Mouse (Mus musculus) C2C12 (cell line): ENCODE results near the gene Dpp8.

Experiments used
- CTCF ChIP-seq: IDR thresholded peaks from one replicate; pipeline ENCODE4 v1.5.1; 2011; ENCODE audit not compliant: control insufficient read depth, insufficient read depth, insufficient read length
- USF1 ChIP-seq: IDR thresholded peaks from one replicate; pipeline ENCODE4 v1.6.1; 2011; ENCODE audit warnings: low read depth, mild to moderate bottlenecking, control low read depth, moderate library complexity

- TF ChIP-seq USF1 (no peak), CTCF (no peak)
Measured at GRCm38 (mm10) chr9:65001481-65001880, 30.7 kb upstream of the Dpp8 start.
